Mouse (Mus musculus): ENCODE data around the gene Map2k2. TPM values are rescaled to one million over a fixed set of nuclear protein-coding genes. Genes with fewer than 3 reads are reported as not detected.

The Map2k2 gene
- total and polyA plus RNA-seq, 3 experiments, result 52.2 to 272 (median 63.5) TPM

DNA sequence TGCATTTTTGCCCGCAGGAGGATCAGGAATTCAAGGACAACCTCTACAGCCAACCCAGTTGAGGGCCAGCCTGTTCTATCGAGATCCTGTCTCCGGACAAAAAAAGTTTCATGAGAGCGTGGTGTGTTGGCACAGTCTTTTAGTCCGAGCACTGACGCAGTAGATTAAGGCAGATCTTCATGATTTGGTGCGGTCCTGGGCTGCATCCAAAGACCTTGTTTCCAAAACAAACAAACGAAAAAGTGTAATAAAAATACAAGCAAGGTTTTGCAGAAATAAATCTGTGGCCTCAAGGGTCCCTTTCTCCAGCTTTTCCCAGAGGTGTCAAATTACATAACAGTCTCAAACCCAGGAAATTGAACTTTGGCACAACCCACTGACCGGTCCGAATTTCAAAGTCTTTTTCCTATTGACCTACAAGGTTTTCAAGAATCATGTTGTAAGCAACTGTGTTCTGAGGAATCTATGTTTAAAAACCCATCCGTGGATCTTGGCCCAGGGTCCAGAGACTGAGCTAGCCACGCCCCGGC is 70.3 kb downstream of the Map2k2 start:
- peak overlapping the region; percentile 84 for H3K4me3 ChIP-seq (ENCODE audit: low read depth, low read length)
- TF ChIP-seq GATA1 (IDR thresholded peaks at IDR 0.05; ENCODE audit: borderline replicate concordance, low read length) (no peak), TAL1 (conservative IDR thresholded peaks at IDR 0.05; ENCODE audit: low read depth, low read length) (no peak), POLR2AphosphoS5 (IDR thresholded peaks at IDR 0.05; ENCODE audit: insufficient replicate concordance, low read depth, low read length) (no peak), GATA2 (IDR thresholded peaks at IDR 0.05; ENCODE audit: borderline replicate concordance, low read depth, low read length) (no peak), CTCF (IDR thresholded peaks at IDR 0.05; ENCODE audit: low read depth, low read length) (no peak)
- DNase-seq (ENCODE audit: low spot score) (no peak), ATAC-seq (ENCODE audit: extremely low read depth, insufficient number of reproducible peaks, low FRiP score, poor library complexity, severe bottlenecking) (no peak)
- peaks cover 42% of the 10 kb centered on the region for H3K36me3 ChIP-seq (replicated peaks)
- H3K27me3 ChIP-seq (ENCODE audit: insufficient read depth, low read length), result no peaks in the 10 kb centered on the region
- no peaks in the 10 kb centered on the region for H3K9me3 ChIP-seq (replicated peaks)
- peaks cover 70% of the 10 kb centered on the region for H3K4me1 ChIP-seq (ENCODE audit: insufficient read depth, low read depth, low read length)

DNA sequence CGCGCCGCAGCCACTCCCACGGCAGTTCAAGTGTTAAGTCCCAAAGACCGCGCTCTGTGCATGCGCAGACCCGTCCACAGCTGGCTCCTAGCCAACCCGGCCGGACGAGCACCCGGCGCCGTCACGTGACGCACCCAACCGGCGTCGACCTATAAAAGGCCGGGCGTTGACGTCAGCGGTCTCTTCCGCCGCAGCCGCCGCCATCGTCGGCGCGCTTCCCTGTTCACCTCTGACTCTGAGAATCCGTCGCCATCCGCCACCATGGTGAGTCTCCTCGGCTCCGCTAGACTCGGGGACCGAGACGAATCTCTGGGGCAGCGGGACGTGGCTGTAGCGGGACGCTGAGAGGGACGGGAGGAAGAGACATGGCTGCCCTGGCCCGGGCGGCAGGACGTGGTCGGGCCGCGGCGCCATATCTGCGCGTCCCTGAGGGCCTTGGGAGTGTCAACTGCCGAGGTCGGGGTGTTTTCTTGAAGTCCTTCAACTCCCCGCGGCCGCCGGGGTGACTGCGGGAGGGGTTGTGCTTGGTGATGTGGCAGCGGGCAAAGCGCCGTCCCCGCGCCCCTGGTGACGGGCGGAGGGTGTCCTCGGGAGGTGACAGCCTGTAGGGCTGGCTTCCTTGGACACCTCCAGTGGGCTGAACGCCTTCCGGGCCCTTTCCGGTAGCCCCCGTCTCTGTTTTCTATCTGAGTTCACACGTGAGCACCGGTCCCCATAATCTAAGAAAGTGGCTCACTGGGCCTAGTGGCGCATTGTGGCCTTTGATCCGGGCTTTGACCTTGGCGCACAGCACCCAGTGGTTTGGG is 71.0 kb downstream of the Map2k2 start, which contains the start of gene Eef2:
Gene Eef2, plus strand, starts transcription at position 166 of the 806 bp plus-strand sequence.
- H3K27me3 ChIP-seq (ENCODE audit: insufficient read depth, low read length), result no peaks in the 10 kb centered on the region
- H3K4me3 ChIP-seq (ENCODE audit: low read depth, low read length), result peak within 1 kb of the TSS; percentile 84
- peaks cover 76% of the 10 kb centered on the region for H3K4me1 ChIP-seq (ENCODE audit: insufficient read depth, low read depth, low read length)
- peak; percentile 96; the same call in 1 of the 2 replicates for TF ChIP-seq POLR2AphosphoS5 (IDR thresholded peaks at IDR 0.05; ENCODE audit: insufficient replicate concordance, low read depth, low read length)
- TF ChIP-seq TAL1 (conservative IDR thresholded peaks at IDR 0.05; ENCODE audit: low read depth, low read length), result no peak
- TF ChIP-seq GATA2 (IDR thresholded peaks at IDR 0.05; ENCODE audit: borderline replicate concordance, low read depth, low read length), result no peak
- no peak for TF ChIP-seq GATA1 (IDR thresholded peaks at IDR 0.05; ENCODE audit: borderline replicate concordance, low read length)
- no peak for TF ChIP-seq CTCF (IDR thresholded peaks at IDR 0.05; ENCODE audit: low read depth, low read length)
- no peaks in the 10 kb centered on the region for H3K9me3 ChIP-seq (replicated peaks)
- peaks cover 49% of the 10 kb centered on the region for H3K36me3 ChIP-seq (replicated peaks)
- DNase-seq (ENCODE audit: low spot score) (peak; percentile 94), ATAC-seq (ENCODE audit: extremely low read depth, insufficient number of reproducible peaks, low FRiP score, poor library complexity, severe bottlenecking) (peak; percentile 65)

DNA sequence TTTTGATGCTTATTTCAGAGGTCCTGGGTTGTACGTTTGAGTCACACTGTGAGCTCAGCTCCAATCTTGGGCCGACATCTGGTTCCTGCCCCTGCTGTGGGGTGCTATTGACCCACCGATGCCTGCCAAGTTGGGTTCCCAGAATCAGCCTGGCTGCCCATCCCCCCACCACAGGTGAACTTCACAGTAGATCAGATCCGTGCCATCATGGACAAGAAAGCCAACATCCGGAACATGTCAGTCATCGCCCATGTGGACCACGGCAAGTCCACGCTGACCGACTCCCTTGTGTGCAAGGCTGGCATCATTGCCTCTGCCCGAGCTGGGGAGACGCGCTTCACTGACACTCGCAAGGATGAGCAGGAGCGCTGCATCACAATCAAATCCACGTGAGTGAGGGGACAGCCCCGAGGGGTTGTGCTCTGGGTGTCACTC is 71.8 kb downstream of the Map2k2 start:
- Histone ChIP-seq H3K4me1 (ENCODE audit: insufficient read depth, low read depth, low read length) (peaks cover 82% of the 10 kb centered on the region), H3K9me3 (replicated peaks) (no peaks in the 10 kb centered on the region), H3K27me3 (ENCODE audit: insufficient read depth, low read length) (no peaks in the 10 kb centered on the region), H3K36me3 (replicated peaks) (peaks cover 57% of the 10 kb centered on the region), H3K4me3 (ENCODE audit: low read depth, low read length) (peak overlapping the region; percentile 84)
- TF ChIP-seq TAL1 (conservative IDR thresholded peaks at IDR 0.05; ENCODE audit: low read depth, low read length), result no peak
- TF ChIP-seq GATA1 (IDR thresholded peaks at IDR 0.05; ENCODE audit: borderline replicate concordance, low read length), result no peak
- TF ChIP-seq CTCF (IDR thresholded peaks at IDR 0.05; ENCODE audit: low read depth, low read length), result no peak
- DNase-seq (ENCODE audit: low spot score) (no peak), ATAC-seq (ENCODE audit: extremely low read depth, insufficient number of reproducible peaks, low FRiP score, poor library complexity, severe bottlenecking) (no peak)

DNA sequence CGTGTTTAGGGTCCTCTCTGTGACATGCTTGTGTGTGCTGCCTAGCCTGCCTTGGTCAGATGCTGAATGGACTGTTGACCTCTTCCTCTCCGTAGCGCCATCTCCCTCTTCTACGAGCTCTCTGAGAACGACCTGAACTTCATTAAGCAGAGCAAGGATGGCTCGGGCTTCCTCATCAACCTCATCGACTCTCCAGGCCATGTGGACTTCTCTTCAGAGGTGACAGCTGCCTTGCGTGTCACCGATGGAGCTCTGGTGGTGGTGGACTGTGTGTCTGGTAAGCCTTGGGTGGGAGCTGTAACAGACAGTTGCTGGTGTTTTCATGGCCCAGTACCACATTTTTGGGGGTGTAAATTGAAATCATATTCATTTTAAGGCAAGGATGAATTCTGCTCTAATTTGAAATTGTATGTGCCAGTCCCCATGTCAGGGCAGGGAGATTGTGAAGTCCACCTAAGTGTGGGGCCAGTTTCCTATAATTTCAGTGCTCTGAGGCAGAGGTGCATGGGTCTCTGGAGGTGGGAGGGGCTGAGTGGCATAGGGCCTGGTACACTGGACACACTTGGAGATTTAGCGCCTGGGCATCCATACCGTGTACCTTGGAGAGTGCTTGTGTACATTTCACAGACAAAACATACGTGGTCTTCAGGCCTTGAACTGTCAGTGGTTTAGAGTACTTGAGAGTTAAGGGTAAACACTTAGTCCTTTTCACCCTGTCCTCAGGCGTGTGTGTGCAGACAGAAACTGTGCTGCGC is 72.4 kb downstream of the Map2k2 start:
- peaks cover 59% of the 10 kb centered on the region for H3K36me3 ChIP-seq (replicated peaks)
- H3K4me1 ChIP-seq (ENCODE audit: insufficient read depth, low read depth, low read length), result peaks cover 78% of the 10 kb centered on the region
- ATAC-seq (ENCODE audit: extremely low read depth, insufficient number of reproducible peaks, low FRiP score, poor library complexity, severe bottlenecking) (no peak), DNase-seq (ENCODE audit: low spot score) (no peak)
- H3K4me3 ChIP-seq (ENCODE audit: low read depth, low read length), result peak overlapping the region; percentile 84
- no peaks in the 10 kb centered on the region for H3K27me3 ChIP-seq (ENCODE audit: insufficient read depth, low read length)
- TF ChIP-seq GATA2 (IDR thresholded peaks at IDR 0.05; ENCODE audit: borderline replicate concordance, low read depth, low read length) (no peak), POLR2AphosphoS5 (IDR thresholded peaks at IDR 0.05; ENCODE audit: insufficient replicate concordance, low read depth, low read length) (peak; percentile 66)
- no peaks in the 10 kb centered on the region for H3K9me3 ChIP-seq (replicated peaks)

DNA sequence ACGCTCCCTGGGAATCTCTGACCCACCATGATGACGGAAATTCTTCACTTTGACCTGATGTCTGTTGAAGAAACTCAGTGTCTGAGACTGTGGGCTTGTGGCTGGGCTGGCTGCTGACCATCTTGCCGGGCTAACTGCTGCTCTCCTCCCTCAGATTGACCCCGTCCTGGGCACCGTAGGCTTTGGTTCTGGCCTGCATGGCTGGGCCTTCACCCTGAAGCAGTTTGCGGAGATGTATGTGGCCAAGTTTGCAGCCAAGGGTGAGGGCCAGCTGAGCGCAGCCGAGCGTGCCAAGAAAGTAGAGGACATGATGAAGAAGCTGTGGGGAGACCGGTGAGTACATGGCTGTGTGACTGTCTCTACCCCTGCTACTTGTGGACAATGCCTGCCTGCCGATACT is 73.2 kb downstream of the Map2k2 start:
- TF ChIP-seq GATA2 (IDR thresholded peaks at IDR 0.05; ENCODE audit: borderline replicate concordance, low read depth, low read length), result no peak
- TF ChIP-seq POLR2AphosphoS5 (IDR thresholded peaks at IDR 0.05; ENCODE audit: insufficient replicate concordance, low read depth, low read length), result no peak
- TF ChIP-seq GATA1 (IDR thresholded peaks at IDR 0.05; ENCODE audit: borderline replicate concordance, low read length), result no peak
- no peak for TF ChIP-seq CTCF (IDR thresholded peaks at IDR 0.05; ENCODE audit: low read depth, low read length)
- TF ChIP-seq TAL1 (conservative IDR thresholded peaks at IDR 0.05; ENCODE audit: low read depth, low read length), result no peak

More for the DNA sequence above, 73.2 kb downstream of the Map2k2 start:
- peaks cover 77% of the 10 kb centered on the region for H3K4me1 ChIP-seq (ENCODE audit: insufficient read depth, low read depth, low read length)
- H3K36me3 ChIP-seq (replicated peaks), result peaks cover 64% of the 10 kb centered on the region
- H3K9me3 ChIP-seq (replicated peaks), result no peaks in the 10 kb centered on the region
- DNase-seq (ENCODE audit: low spot score), result no peak
- H3K4me3 ChIP-seq (ENCODE audit: low read depth, low read length), result peak overlapping the region; percentile 84
- no peaks in the 10 kb centered on the region for H3K27me3 ChIP-seq (ENCODE audit: insufficient read depth, low read length)
- ATAC-seq (ENCODE audit: extremely low read depth, insufficient number of reproducible peaks, low FRiP score, poor library complexity, severe bottlenecking), result no peak
